Mouse (Mus musculus): Measurements from ENCODE around the gene Nr4a1. TPM values are rescaled to one million over a fixed set of nuclear protein-coding genes. Genes with fewer than 3 reads are reported as not detected.

Gene Nr4a1
- polyA plus RNA-seq, 1 experiment from 2014 or later: 5.9 TPM

GRCm38 (mm10) chr15:101247155-101247498 is 6.9 kb upstream of the Nr4a1 start:
- Histone ChIP-seq H3K27ac (ENCODE audit: low read depth, low read length) (no peak overlapping the region), H3K9me3 (ENCODE audit: control insufficient read depth) (no peaks in the 10 kb centered on the region), H3K9ac (ENCODE audit: low read depth, low read length) (no peak overlapping the region), H3K36me3 (ENCODE audit: control insufficient read depth, insufficient read depth) (no peaks in the 10 kb centered on the region), H3K4me2 (replicated peaks; ENCODE audit: low read depth) (peak overlapping the region; percentile 58; the same call in 1 of the 2 replicates), H3K27me3 (replicated peaks; ENCODE audit: control insufficient read depth, insufficient read depth, low read length) (no peaks in the 10 kb centered on the region), H3K4me1 (replicated peaks; ENCODE audit: control insufficient read depth, insufficient read depth, low read length) (0 out of 2 replicates have a peak, but pooled peaks cover 8% of the 10 kb centered on the region), H3K4me3 (ENCODE audit: low read depth, low read length) (no peak overlapping the region)
- WGBS: 71% methylated on average over 1 of the region's 1 CpGs
- ATAC-seq: no peak
- TF ChIP-seq CTCF (IDR thresholded peaks at IDR 0.05; ENCODE audit: low read depth): no peak

GRCm38 (mm10) chr15:101248029-101248710 is 5.9 kb upstream of the Nr4a1 start:
- WGBS: 66% methylated on average over 5 of the region's 5 CpGs
- Histone ChIP-seq H3K4me3 (ENCODE audit: low read depth, low read length) (no peak overlapping the region), H3K9ac (ENCODE audit: low read depth, low read length) (no peak overlapping the region), H3K9me3 (ENCODE audit: control insufficient read depth) (no peaks in the 10 kb centered on the region), H3K4me2 (replicated peaks; ENCODE audit: low read depth) (no peak overlapping the region), H3K4me1 (replicated peaks; ENCODE audit: control insufficient read depth, insufficient read depth, low read length) (0 out of 2 replicates have a peak, but pooled peaks cover 8% of the 10 kb centered on the region), H3K36me3 (ENCODE audit: control insufficient read depth, insufficient read depth) (no peaks in the 10 kb centered on the region), H3K27me3 (replicated peaks; ENCODE audit: control insufficient read depth, insufficient read depth, low read length) (no peaks in the 10 kb centered on the region), H3K27ac (ENCODE audit: low read depth, low read length) (no peak overlapping the region; the same call in 1 of the 2 replicates)
- no peak for ATAC-seq
- TF ChIP-seq CTCF (IDR thresholded peaks at IDR 0.05; ENCODE audit: low read depth): no peak

- Histone ChIP-seq H3K9me3 (ENCODE audit: control insufficient read depth) (no peaks in the 10 kb centered on the region), H3K27ac (ENCODE audit: low read depth, low read length) (no peak overlapping the region), H3K4me2 (replicated peaks; ENCODE audit: low read depth) (no peak overlapping the region), H3K9ac (ENCODE audit: low read depth, low read length) (no peak overlapping the region), H3K36me3 (ENCODE audit: control insufficient read depth, insufficient read depth) (no peaks in the 10 kb centered on the region), H3K4me3 (ENCODE audit: low read depth, low read length) (no peak overlapping the region), H3K27me3 (replicated peaks; ENCODE audit: control insufficient read depth, insufficient read depth, low read length) (no peaks in the 10 kb centered on the region), H3K4me1 (replicated peaks; ENCODE audit: control insufficient read depth, insufficient read depth, low read length) (0 out of 2 replicates have a peak, but pooled peaks cover 8% of the 10 kb centered on the region)
- ATAC-seq: no peak
- WGBS: 79% methylated on average over 9 of the region's 9 CpGs
- TF ChIP-seq CTCF (IDR thresholded peaks at IDR 0.05; ENCODE audit: low read depth): no peak
Observed at GRCm38 (mm10) chr15:101250220-101250800, 3.8 kb upstream of the Nr4a1 start.

GRCm38 (mm10) chr15:101251930-101252329 is 2.1 kb upstream of the Nr4a1 start:
- 85% methylated on average over 5 of the region's 5 CpGs for WGBS
- no peak for TF ChIP-seq CTCF (IDR thresholded peaks at IDR 0.05; ENCODE audit: low read depth)

GRCm38 (mm10) chr15:101252614-101253013 is 1.5 kb upstream of the Nr4a1 start:
- Histone ChIP-seq H3K9ac (ENCODE audit: low read depth, low read length) (no peak overlapping the region), H3K4me2 (replicated peaks; ENCODE audit: low read depth) (no peak overlapping the region), H3K36me3 (ENCODE audit: control insufficient read depth, insufficient read depth) (no peaks in the 10 kb centered on the region), H3K27me3 (replicated peaks; ENCODE audit: control insufficient read depth, insufficient read depth, low read length) (no peaks in the 10 kb centered on the region), H3K9me3 (ENCODE audit: control insufficient read depth) (no peaks in the 10 kb centered on the region), H3K4me1 (replicated peaks; ENCODE audit: control insufficient read depth, insufficient read depth, low read length) (0 out of 2 replicates have a peak, but pooled peaks cover 3% of the 10 kb centered on the region), H3K27ac (ENCODE audit: low read depth, low read length) (no peak overlapping the region), H3K4me3 (ENCODE audit: low read depth, low read length) (no peak overlapping the region)
- 67% methylated on average over 6 of the region's 6 CpGs for WGBS
- TF ChIP-seq CTCF (IDR thresholded peaks at IDR 0.05; ENCODE audit: low read depth): no peak
- ATAC-seq: no peak

More at GRCm38 (mm10) chr15:101251930-101252329, 2.1 kb upstream of the Nr4a1 start:
- Histone ChIP-seq H3K27ac (ENCODE audit: low read depth, low read length) (no peak overlapping the region), H3K4me2 (replicated peaks; ENCODE audit: low read depth) (no peak overlapping the region), H3K27me3 (replicated peaks; ENCODE audit: control insufficient read depth, insufficient read depth, low read length) (no peaks in the 10 kb centered on the region), H3K9me3 (ENCODE audit: control insufficient read depth) (no peaks in the 10 kb centered on the region), H3K4me1 (replicated peaks; ENCODE audit: control insufficient read depth, insufficient read depth, low read length) (0 out of 2 replicates have a peak, but pooled peaks cover 8% of the 10 kb centered on the region), H3K9ac (ENCODE audit: low read depth, low read length) (no peak overlapping the region), H3K4me3 (ENCODE audit: low read depth, low read length) (no peak overlapping the region), H3K36me3 (ENCODE audit: control insufficient read depth, insufficient read depth) (no peaks in the 10 kb centered on the region)
- ATAC-seq: no peak

GRCm38 (mm10) chr15:101253563-101253885 is 545 bp upstream of the Nr4a1 start:
- no peaks in the 10 kb centered on the region for H3K36me3 ChIP-seq (ENCODE audit: control insufficient read depth, insufficient read depth)
- H3K9me3 ChIP-seq (ENCODE audit: control insufficient read depth): no peaks in the 10 kb centered on the region
- no peak for ATAC-seq
- TF ChIP-seq CTCF (IDR thresholded peaks at IDR 0.05; ENCODE audit: low read depth): no peak
- H3K4me2 ChIP-seq (replicated peaks; ENCODE audit: low read depth): peak overlapping the region; percentile 86
- H3K9ac ChIP-seq (ENCODE audit: low read depth, low read length): peak overlapping the region; percentile 48; the same call in 1 of the 2 replicates
- no peaks in the 10 kb centered on the region for H3K27me3 ChIP-seq (replicated peaks; ENCODE audit: control insufficient read depth, insufficient read depth, low read length)
- no peak overlapping the region for H3K27ac ChIP-seq (ENCODE audit: low read depth, low read length)
- 44% methylated on average over 3 of the region's 3 CpGs for WGBS
- peak overlapping the region; percentile 50 for H3K4me3 ChIP-seq (ENCODE audit: low read depth, low read length)
- no peaks in the 10 kb centered on the region for H3K4me1 ChIP-seq (replicated peaks; ENCODE audit: control insufficient read depth, insufficient read depth, low read length)
